Mouse (Mus musculus): ENCODE results near the gene Por.
A peak's percentile ranks its signal among the peaks of the same experiment; 100 is the strongest.

Por gene

GRCm38 (mm10) chr5:135726641-135727346 is 57.0 kb downstream of the Por start:
- DNase-seq (ENCODE audit: low read depth, low spot score) = no peak

- no peak for DNase-seq (ENCODE audit: low read depth, low spot score)
Measured at GRCm38 (mm10) chr5:135727871-135728270, 58.0 kb downstream of the Por start.

- DNase-seq (ENCODE audit: low read depth, low spot score) = no peak
Measured at GRCm38 (mm10) chr5:135728361-135728760, 58.5 kb downstream of the Por start.

- DNase-seq (ENCODE audit: low read depth, low spot score) = no peak
Measured at GRCm38 (mm10) chr5:135729351-135729750, 59.5 kb downstream of the Por start.

- DNase-seq (ENCODE audit: low read depth, low spot score) = no peak
Measured at GRCm38 (mm10) chr5:135730278-135730677, 60.4 kb downstream of the Por start.

- DNase-seq (ENCODE audit: low read depth, low spot score) = no peak
Measured at GRCm38 (mm10) chr5:135730916-135731315, 61.1 kb downstream of the Por start.

- DNase-seq (ENCODE audit: low read depth, low spot score) = no peak
Measured at GRCm38 (mm10) chr5:135731322-135731721, 61.5 kb downstream of the Por start.

GRCm38 (mm10) chr5:135733071-135733470 is 63.2 kb downstream of the Por start:
- no peak for DNase-seq (ENCODE audit: low read depth, low spot score)

- DNase-seq (ENCODE audit: low read depth, low spot score) = no peak
Measured at GRCm38 (mm10) chr5:135734057-135734680, 64.3 kb downstream of the Por start.

GRCm38 (mm10) chr5:135735741-135736140 is 65.9 kb downstream of the Por start:
- no peak for DNase-seq (ENCODE audit: low read depth, low spot score)

GRCm38 (mm10) chr5:135736544-135736943 is 66.7 kb downstream of the Por start:
- DNase-seq (ENCODE audit: low read depth, low spot score) = no peak

- peak; percentile 24 for DNase-seq (ENCODE audit: low read depth, low spot score)
Measured at GRCm38 (mm10) chr5:135737154-135737553, 67.3 kb downstream of the Por start.

GRCm38 (mm10) chr5:135738266-135738665 is 68.4 kb downstream of the Por start:
- no peak for DNase-seq (ENCODE audit: low read depth, low spot score)

- DNase-seq (ENCODE audit: low read depth, low spot score) = no peak
Measured at GRCm38 (mm10) chr5:135742156-135742555, 72.3 kb downstream of the Por start.

- peak; percentile 28 for DNase-seq (ENCODE audit: low read depth, low spot score)
Measured at GRCm38 (mm10) chr5:135742941-135743740, 73.3 kb downstream of the Por start.

- peak; percentile 91 for DNase-seq (ENCODE audit: low read depth, low spot score)
Measured at GRCm38 (mm10) chr5:135743741-135744609, 74.1 kb downstream of the Por start, which contains the start of gene Tmem120a. Tmem120a (minus strand) TSS chr5:135744448.

- DNase-seq (ENCODE audit: low read depth, low spot score) = no peak
Measured at GRCm38 (mm10) chr5:135744742-135745141, 74.9 kb downstream of the Por start.

- DNase-seq (ENCODE audit: low read depth, low spot score) = no peak
Measured at GRCm38 (mm10) chr5:135751041-135751440, 81.2 kb downstream of the Por start.

- DNase-seq (ENCODE audit: low read depth, low spot score) = no peak
Measured at GRCm38 (mm10) chr5:135751595-135751994, 81.8 kb downstream of the Por start.

- DNase-seq (ENCODE audit: low read depth, low spot score) = no peak
Measured at GRCm38 (mm10) chr5:135761881-135762280, 92.0 kb downstream of the Por start.

GRCm38 (mm10) chr5:135763526-135763925 is 93.7 kb downstream of the Por start:
- DNase-seq (ENCODE audit: low read depth, low spot score) = peak; percentile 64
